Mouse (Mus musculus) adrenal gland (tissue): ENCODE data around the gene Hes5.

Source experiments
- intact Hi-C: fragments of 180-260 bp; cut with DNase I; formaldehyde crosslinking; loops from one replicate; pipeline ENCODE4 v1.15.1; 2025
- long read RNA-seq, 2 experiments: library from polyadenylated mRNA; unstranded; transcript quantifications; one replicate each; pipeline ENCODE4 v2.0.0; 2020; ENCODE audit warnings: borderline replicate concordance in 1 of 2; ENCODE audit not compliant: insufficient replicate concordance in 1 of 2

Gene Hes5
- long read RNA-seq, experiment 1 = 0 reads
- long read RNA-seq, experiment 2 = 0 reads

GRCm38 (mm10) chr4:154960690-154961225 is at the start of gene Hes5:
Hes5 (plus strand) TSS chr4:154960923.
- intact Hi-C loops = no loop called here

- intact Hi-C loops = no loop called here
Measured at GRCm38 (mm10) chr4:154911644-154912043, 49.1 kb upstream of the Hes5 start.

GRCm38 (mm10) chr4:154913845-154914244 is 46.9 kb upstream of the Hes5 start:
- intact Hi-C loops = no loop called here

- intact Hi-C loops = no loop called here
Measured at GRCm38 (mm10) chr4:154914252-154914651, 46.5 kb upstream of the Hes5 start.

GRCm38 (mm10) chr4:154914707-154915106 is 46.0 kb upstream of the Hes5 start:
- intact Hi-C loops = no loop called here

GRCm38 (mm10) chr4:154915286-154915685 is 45.4 kb upstream of the Hes5 start:
- intact Hi-C loops = no loop called here

- intact Hi-C loops = no loop called here
Measured at GRCm38 (mm10) chr4:154916662-154917061, 44.1 kb upstream of the Hes5 start.

GRCm38 (mm10) chr4:154922291-154922690 is 38.4 kb upstream of the Hes5 start:
- intact Hi-C loops = no loop called here

- intact Hi-C loops = no loop called here
Measured at GRCm38 (mm10) chr4:154922931-154923330, 37.8 kb upstream of the Hes5 start.

GRCm38 (mm10) chr4:154925413-154925812 is 35.3 kb upstream of the Hes5 start:
- intact Hi-C loops = no loop called here

GRCm38 (mm10) chr4:154926969-154927898 is 33.5 kb upstream of the Hes5 start:
- intact Hi-C loops = no loop called here

- intact Hi-C loops = no loop called here
Measured at GRCm38 (mm10) chr4:154927899-154928337, 32.8 kb upstream of the Hes5 start.

- intact Hi-C loops = no loop called here
Measured at GRCm38 (mm10) chr4:154928395-154929087, 32.2 kb upstream of the Hes5 start, which contains the start of gene Tnfrsf14. Tnfrsf14 (minus strand) TSS chr4:154928563.

GRCm38 (mm10) chr4:154929088-154929660 is 31.5 kb upstream of the Hes5 start:
- intact Hi-C loops = no loop called here

GRCm38 (mm10) chr4:154933306-154933907 is 27.3 kb upstream of the Hes5 start:
- intact Hi-C loops = no loop called here

GRCm38 (mm10) chr4:154934800-154935199 is 25.9 kb upstream of the Hes5 start:
- intact Hi-C loops = no loop called here

GRCm38 (mm10) chr4:154935788-154936187 is 24.9 kb upstream of the Hes5 start:
- intact Hi-C loops = no loop called here

- intact Hi-C loops = no loop called here
Measured at GRCm38 (mm10) chr4:154936542-154937255, 24.0 kb upstream of the Hes5 start.

- intact Hi-C loops = no loop called here
Measured at GRCm38 (mm10) chr4:154937746-154938145, 23.0 kb upstream of the Hes5 start.

GRCm38 (mm10) chr4:154940156-154940555 is 20.6 kb upstream of the Hes5 start:
- intact Hi-C loops = no loop called here
